Mouse (Mus musculus): ENCODE measurements around the gene Grid1. TPM values are rescaled to one million over a fixed set of nuclear protein-coding genes. Genes with fewer than 3 reads are reported as not detected.

The Grid1 gene
- 0.55 and 0.74 TPM in 2 replicates for total RNA-seq (2014; rRNA removed)
- polyA plus RNA-seq (2012; rRNA removed), result 0.46 and 1.7 TPM in 2 replicates

GRCm38 (mm10) chr14:34819919-34820652, at the start of gene Grid1:
TSS of gene Grid1 (plus strand) at chr14:34820108.
- no peak within 1 kb of the TSS for H3K27ac ChIP-seq (replicated peaks; ENCODE audit: insufficient read depth, low read depth, low read length)
- TF ChIP-seq CTCF (IDR thresholded peaks at IDR 0.05; ENCODE audit: low read depth, low read length) (no peak), POLR2A (IDR thresholded peaks at IDR 0.05; ENCODE audit: extremely low read depth, insufficient read depth, low read length) (no peak)
- H3K79me2 ChIP-seq (ENCODE audit: control insufficient read depth, insufficient read depth, low read length), result no peaks in the 10 kb centered on the region
- H3K4me1 ChIP-seq (ENCODE audit: control insufficient read depth, insufficient read depth, low read length), result no peaks in the 10 kb centered on the region
- 4% methylated on average over 87 of the region's 96 CpGs for WGBS
- peaks cover 25% of the 10 kb centered on the region for H3K27me3 ChIP-seq (ENCODE audit: control insufficient read depth, insufficient read depth, low read length)
- H3K4me3 ChIP-seq (ENCODE audit: insufficient read depth, low read depth, low read length), result peak within 1 kb of the TSS; percentile 42; the same call in 1 of the 2 replicates
- H3K9ac ChIP-seq (ENCODE audit: low read depth, low read length), result peak within 1 kb of the TSS; percentile 30
- H3K36me3 ChIP-seq (ENCODE audit: control insufficient read depth, insufficient read depth, low read length), result no peaks in the 10 kb centered on the region
- DNase-seq (ENCODE audit: extremely low read depth, low read depth, low spot score), result no peak

- Histone ChIP-seq H3K27me3 (ENCODE audit: control insufficient read depth, insufficient read depth, low read length) (no peaks in the 10 kb centered on the region), H3K9ac (ENCODE audit: low read depth, low read length) (no peak overlapping the region), H3K4me1 (ENCODE audit: control insufficient read depth, insufficient read depth, low read length) (no peaks in the 10 kb centered on the region; the same call in 1 of the 2 replicates), H3K36me3 (ENCODE audit: control insufficient read depth, insufficient read depth, low read length) (no peaks in the 10 kb centered on the region), H3K79me2 (ENCODE audit: control insufficient read depth, insufficient read depth, low read length) (no peaks in the 10 kb centered on the region), H3K4me3 (ENCODE audit: insufficient read depth, low read depth, low read length) (no peak overlapping the region), H3K27ac (replicated peaks; ENCODE audit: insufficient read depth, low read depth, low read length) (no peak overlapping the region)
- DNase-seq (ENCODE audit: extremely low read depth, low read depth, low spot score), result no peak
- no peak for TF ChIP-seq CTCF (IDR thresholded peaks at IDR 0.05; ENCODE audit: low read depth, low read length)
- no peak for TF ChIP-seq POLR2A (IDR thresholded peaks at IDR 0.05; ENCODE audit: extremely low read depth, insufficient read depth, low read length)
- WGBS, result 71% methylated on average over 6 of the region's 6 CpGs
Observed at GRCm38 (mm10) chr14:34770467-34770866, 49.4 kb upstream of the Grid1 start.

- no peaks in the 10 kb centered on the region for H3K36me3 ChIP-seq (ENCODE audit: control insufficient read depth, insufficient read depth, low read length)
- no peak for TF ChIP-seq CTCF (IDR thresholded peaks at IDR 0.05; ENCODE audit: low read depth, low read length)
- H3K27ac ChIP-seq (replicated peaks; ENCODE audit: insufficient read depth, low read depth, low read length), result no peak overlapping the region
- no peak overlapping the region for H3K4me3 ChIP-seq (ENCODE audit: insufficient read depth, low read depth, low read length)
- H3K9ac ChIP-seq (ENCODE audit: low read depth, low read length), result no peak overlapping the region
- H3K4me1 ChIP-seq (ENCODE audit: control insufficient read depth, insufficient read depth, low read length), result no peaks in the 10 kb centered on the region; the same call in 1 of the 2 replicates
- 47% methylated on average over 9 of the region's 9 CpGs for WGBS
- no peaks in the 10 kb centered on the region for H3K79me2 ChIP-seq (ENCODE audit: control insufficient read depth, insufficient read depth, low read length)
- no peak for DNase-seq (ENCODE audit: extremely low read depth, low read depth, low spot score)
- H3K27me3 ChIP-seq (ENCODE audit: control insufficient read depth, insufficient read depth, low read length), result no peaks in the 10 kb centered on the region
Observed at GRCm38 (mm10) chr14:34771601-34772000, 48.3 kb upstream of the Grid1 start.

DNA sequence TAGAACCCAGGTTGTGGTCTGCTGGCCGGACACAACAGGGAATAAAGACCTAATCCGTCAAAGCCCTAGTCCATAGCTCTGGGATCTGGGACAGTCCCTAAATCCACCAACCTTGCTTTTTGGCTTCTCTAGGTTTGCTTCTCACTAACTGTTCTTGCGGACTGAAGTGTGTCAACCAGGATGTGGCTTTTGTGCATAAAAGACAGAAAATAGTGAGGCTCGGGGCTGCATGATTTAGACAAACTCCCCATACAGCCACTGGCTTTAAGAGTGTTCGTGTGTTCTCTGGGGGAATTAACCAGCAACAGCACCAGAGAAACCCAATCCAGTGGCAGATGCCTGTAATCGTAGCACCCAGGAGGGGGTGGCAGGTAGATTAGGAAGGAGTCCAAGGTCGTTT, 47.8 kb upstream of the Grid1 start:
- no peaks in the 10 kb centered on the region for H3K79me2 ChIP-seq (ENCODE audit: control insufficient read depth, insufficient read depth, low read length)
- no peak for DNase-seq (ENCODE audit: extremely low read depth, low read depth, low spot score)
- 75% methylated on average over 7 of the region's 7 CpGs for WGBS
- no peak for TF ChIP-seq POLR2A (IDR thresholded peaks at IDR 0.05; ENCODE audit: extremely low read depth, insufficient read depth, low read length)
- no peak for TF ChIP-seq CTCF (IDR thresholded peaks at IDR 0.05; ENCODE audit: low read depth, low read length)
- H3K9ac ChIP-seq (ENCODE audit: low read depth, low read length), result no peak overlapping the region
- no peaks in the 10 kb centered on the region for H3K27me3 ChIP-seq (ENCODE audit: control insufficient read depth, insufficient read depth, low read length)
- no peak overlapping the region for H3K27ac ChIP-seq (replicated peaks; ENCODE audit: insufficient read depth, low read depth, low read length)
- no peaks in the 10 kb centered on the region; the same call in 1 of the 2 replicates for H3K4me1 ChIP-seq (ENCODE audit: control insufficient read depth, insufficient read depth, low read length)
- H3K36me3 ChIP-seq (ENCODE audit: control insufficient read depth, insufficient read depth, low read length), result no peaks in the 10 kb centered on the region
- no peak overlapping the region for H3K4me3 ChIP-seq (ENCODE audit: insufficient read depth, low read depth, low read length)

DNA sequence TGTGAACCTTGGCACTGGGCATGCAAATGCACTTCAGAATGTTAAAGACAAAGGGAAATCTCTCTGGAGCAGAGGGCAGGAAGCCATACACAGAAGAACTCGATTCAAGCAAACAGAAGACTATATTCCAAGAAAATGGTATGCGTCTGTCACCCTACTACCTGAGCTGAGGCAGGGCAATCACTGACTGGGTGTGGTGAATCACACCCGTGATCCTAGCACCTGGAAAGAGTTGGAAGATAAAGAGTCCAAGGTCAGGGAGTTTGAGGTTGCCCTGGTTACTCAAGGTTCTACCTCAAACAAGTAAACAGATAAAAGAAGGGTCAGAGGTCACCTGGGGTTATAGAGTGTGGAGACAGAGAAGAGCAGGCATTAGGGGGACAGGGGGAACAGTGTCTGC, 46.2 kb upstream of the Grid1 start:
- Histone ChIP-seq H3K9ac (ENCODE audit: low read depth, low read length) (no peak overlapping the region), H3K36me3 (ENCODE audit: control insufficient read depth, insufficient read depth, low read length) (no peaks in the 10 kb centered on the region), H3K4me3 (ENCODE audit: insufficient read depth, low read depth, low read length) (no peak overlapping the region), H3K27me3 (ENCODE audit: control insufficient read depth, insufficient read depth, low read length) (no peaks in the 10 kb centered on the region), H3K27ac (replicated peaks; ENCODE audit: insufficient read depth, low read depth, low read length) (no peak overlapping the region), H3K79me2 (ENCODE audit: control insufficient read depth, insufficient read depth, low read length) (no peaks in the 10 kb centered on the region), H3K4me1 (ENCODE audit: control insufficient read depth, insufficient read depth, low read length) (no peaks in the 10 kb centered on the region)
- peak; percentile 40 for DNase-seq (ENCODE audit: extremely low read depth, low read depth, low spot score)
- TF ChIP-seq CTCF (IDR thresholded peaks at IDR 0.05; ENCODE audit: low read depth, low read length) (no peak), POLR2A (IDR thresholded peaks at IDR 0.05; ENCODE audit: extremely low read depth, insufficient read depth, low read length) (no peak)
- WGBS, result 55% methylated on average over 3 of the region's 3 CpGs

DNA sequence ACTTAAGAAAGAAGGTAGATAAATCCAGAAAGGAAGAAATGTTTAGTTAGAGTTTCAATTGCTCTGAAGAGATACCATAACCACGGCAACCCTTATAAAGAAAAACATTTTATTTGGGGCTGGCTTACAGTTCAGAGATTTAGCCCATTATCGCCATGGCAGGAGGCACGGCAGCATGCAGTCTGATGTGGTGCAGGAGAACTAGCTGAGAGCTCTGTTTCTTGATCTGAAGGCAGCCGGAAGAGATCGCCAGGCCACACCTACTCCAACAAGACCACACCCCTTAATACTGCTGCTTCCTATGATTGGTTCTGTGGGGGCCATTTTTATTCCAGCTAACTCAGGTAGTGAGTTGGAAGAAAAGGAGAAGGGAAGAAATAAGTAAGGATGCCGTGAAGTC, 45.7 kb upstream of the Grid1 start:
- TF ChIP-seq POLR2A (IDR thresholded peaks at IDR 0.05; ENCODE audit: extremely low read depth, insufficient read depth, low read length) (no peak), CTCF (IDR thresholded peaks at IDR 0.05; ENCODE audit: low read depth, low read length) (no peak)
- H3K9ac ChIP-seq (ENCODE audit: low read depth, low read length), result no peak overlapping the region
- H3K79me2 ChIP-seq (ENCODE audit: control insufficient read depth, insufficient read depth, low read length), result no peaks in the 10 kb centered on the region
- H3K27me3 ChIP-seq (ENCODE audit: control insufficient read depth, insufficient read depth, low read length), result no peaks in the 10 kb centered on the region
- no peaks in the 10 kb centered on the region for H3K36me3 ChIP-seq (ENCODE audit: control insufficient read depth, insufficient read depth, low read length)
- H3K27ac ChIP-seq (replicated peaks; ENCODE audit: insufficient read depth, low read depth, low read length), result no peak overlapping the region
- H3K4me1 ChIP-seq (ENCODE audit: control insufficient read depth, insufficient read depth, low read length), result no peaks in the 10 kb centered on the region
- no peak for DNase-seq (ENCODE audit: extremely low read depth, low read depth, low spot score)
- 86% methylated on average over 6 of the region's 6 CpGs for WGBS
- no peak overlapping the region for H3K4me3 ChIP-seq (ENCODE audit: insufficient read depth, low read depth, low read length)
